Comparison of ENCODE assay signal across 7 mouse cellular contexts in the genomic region with DNA sequence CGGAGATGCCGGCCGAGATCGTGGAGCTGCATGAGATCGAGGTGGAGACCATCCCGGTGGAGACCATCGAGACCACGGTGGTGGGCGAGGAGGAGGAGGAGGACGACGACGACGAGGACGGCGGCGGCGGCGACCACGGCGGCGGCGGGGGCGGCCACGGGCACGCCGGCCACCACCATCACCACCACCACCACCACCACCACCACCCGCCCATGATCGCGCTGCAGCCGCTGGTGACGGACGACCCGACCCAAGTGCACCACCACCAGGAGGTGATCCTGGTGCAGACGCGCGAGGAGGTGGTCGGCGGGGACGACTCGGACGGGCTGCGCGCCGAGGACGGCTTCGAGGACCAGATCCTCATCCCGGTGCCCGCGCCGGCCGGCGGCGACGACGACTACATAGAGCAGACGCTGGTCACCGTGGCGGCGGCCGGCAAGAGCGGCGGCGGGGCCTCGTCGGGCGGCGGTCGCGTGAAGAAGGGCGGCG. TPM values are rescaled to one million over a fixed set of nuclear protein-coding genes. Genes with fewer than 3 reads are reported as not detected.
DNase-seq lines count a peak whose midpoint lies in the region; ATAC-seq and TF ChIP-seq lines count a peak whose summit lies in the region.

No protein-coding gene starts in this region.

- no peaks in the 10 kb centered on the region for H3K9me3 ChIP-seq in intestine, embryonic 16.5 days (ENCODE audit: control insufficient read depth, low read length)
- H3K9me3 ChIP-seq in neural tube, embryonic 13.5 days = no peaks in the 10 kb centered on the region

- H3K27me3 ChIP-seq in intestine, embryonic 16.5 days (replicated peaks; ENCODE audit: control insufficient read depth, insufficient read depth, low read length) = no peaks in the 10 kb centered on the region
- no peaks in the 10 kb centered on the region for H3K27me3 ChIP-seq in neural tube, embryonic 13.5 days
- H3K27me3 ChIP-seq in thymus, adult 2 months (ENCODE audit: control insufficient read depth, insufficient read depth, low read length) = no peaks in the 10 kb centered on the region

- H3K4me1 ChIP-seq in brown adipose tissue, adult 24 weeks (ENCODE audit: control insufficient read depth, insufficient read depth, insufficient read length, low read length) = 0 out of 2 replicates have a peak, but pooled peaks cover 2% of the 10 kb centered on the region
- peaks cover 19% of the 10 kb centered on the region for H3K4me1 ChIP-seq in intestine, embryonic 16.5 days (ENCODE audit: control insufficient read depth, insufficient read depth, low read length)
- peaks cover 48% of the 10 kb centered on the region for H3K4me1 ChIP-seq in neural tube, embryonic 13.5 days (replicated peaks)
- H3K4me1 ChIP-seq in thymus, adult 2 months (replicated peaks; ENCODE audit: control insufficient read depth, insufficient read depth, low read length) = 0 out of 2 replicates have a peak, but pooled peaks cover 2% of the 10 kb centered on the region

- peak overlapping the region; percentile 87 for H3K27ac ChIP-seq in brown adipose tissue, adult 24 weeks (replicated peaks; ENCODE audit: low read depth, low read length)
- H3K27ac ChIP-seq in intestine, embryonic 16.5 days (ENCODE audit: low read length) = peak overlapping the region; percentile 98
- peak overlapping the region; percentile 98 for H3K27ac ChIP-seq in neural tube, embryonic 13.5 days (replicated peaks)
- H3K27ac ChIP-seq in thymus, adult 2 months (ENCODE audit: control insufficient read depth, insufficient read depth, low read length) = peak overlapping the region; percentile 76

- DNase-seq in NIH3T3 (ENCODE audit: low read depth) (peak; percentile 17), liver (peak; percentile 33)
- peak; percentile 20 for DNase-seq in gastrocnemius, adult 18-20 months (ENCODE audit: low spot score)
- peak; percentile 43 for DNase-seq in thymus, adult 2 months

- no peak for ATAC-seq in intestine, embryonic 16.5 days
- peak; percentile 17 for ATAC-seq in neural tube, embryonic 13.5 days (ENCODE audit: low read depth)

- under 1% methylated on average over 69 of the region's 71 CpGs for WGBS in intestine, embryonic 16.5 days
- WGBS in neural tube, embryonic 13.5 days = 0% methylated on average over 43 of the region's 71 CpGs
- under 1% methylated on average over 70 of the region's 71 CpGs for WGBS in thymus, adult 2 months

- H3K4me3 ChIP-seq in brown adipose tissue, adult 24 weeks (ENCODE audit: insufficient read depth, low read depth, low read length) = peak overlapping the region; percentile 98
- H3K4me3 ChIP-seq in intestine, embryonic 16.5 days (ENCODE audit: low read length) = peak overlapping the region; percentile 99
- peak overlapping the region; percentile 100 for H3K4me3 ChIP-seq in neural tube, embryonic 13.5 days
- H3K4me3 ChIP-seq in thymus, adult 2 months (ENCODE audit: control insufficient read depth, insufficient read depth, low read length) = peak overlapping the region; percentile 91

- H3K4me2 ChIP-seq in intestine, embryonic 16.5 days (ENCODE audit: low read depth, low read length) = peak overlapping the region; percentile 42
- peak overlapping the region; percentile 89 for H3K4me2 ChIP-seq in neural tube, embryonic 13.5 days

- TF ChIP-seq POLR2A in thymus, adult 2 months (IDR thresholded peaks at IDR 0.05; ENCODE audit: control insufficient read depth, extremely low read depth, insufficient read depth, low read length, poor library complexity) = no peak

- peak overlapping the region; percentile 97 for H3K9ac ChIP-seq in intestine, embryonic 16.5 days (ENCODE audit: low read depth, low read length)
- H3K9ac ChIP-seq in neural tube, embryonic 13.5 days = peak overlapping the region; percentile 97

- H3K36me3 ChIP-seq in intestine, embryonic 16.5 days (ENCODE audit: control insufficient read depth, insufficient read depth, low read length) = no peaks in the 10 kb centered on the region
- H3K36me3 ChIP-seq in neural tube, embryonic 13.5 days = no peaks in the 10 kb centered on the region
- no peaks in the 10 kb centered on the region for H3K36me3 ChIP-seq in thymus, adult 2 months (ENCODE audit: control insufficient read depth, insufficient read depth, low read length)

- TF ChIP-seq CTCF in thymus, adult 2 months (IDR thresholded peaks at IDR 0.05; ENCODE audit: borderline replicate concordance, control insufficient read depth, extremely low read depth, insufficient read depth, low read length, poor library complexity) = no peak

RNA-seq across cellular contexts. Expression of gene Yy1, which starts 0.7 kb away (rescaled TPM):
- 27.6 and 29.0 TPM in 2 replicates for polyA plus RNA-seq in brown adipose tissue, adult 24 weeks (2012; ENCODE audit: insufficient read depth, insufficient read length, missing spikeins)
- total RNA-seq in gastrocnemius, adult 18-20 months (2021) = 10 to 100 TPM; 30.3 to 39.0 TPM
- 10.0 and 11.4 TPM in 2 replicates for polyA plus RNA-seq in intestine, embryonic 16.5 days (2015; fragmentation: Nextera tagmentation; extraction: Ambion mirVana)
- 13.5 and 14.2 TPM in 2 replicates for polyA plus RNA-seq in neural tube, embryonic 13.5 days (2015; fragmentation: Nextera tagmentation; extraction: Ambion mirVana)
- 37.8 and 48.3 TPM in 2 replicates for polyA plus RNA-seq in thymus, adult 2 months (2012; rRNA removed)

RNA-seq across cellular contexts. Expression of gene Slc25a29, which starts 42.2 kb away (rescaled TPM):
- 1.2 and 1.8 TPM in 2 replicates for polyA plus RNA-seq in brown adipose tissue, adult 24 weeks (2012; ENCODE audit: insufficient read depth, insufficient read length, missing spikeins)
- 1 to 10 TPM; 9.3 to 9.4 TPM for total RNA-seq in gastrocnemius, adult 18-20 months (2021)
- 4.6 and 5.8 TPM in 2 replicates for polyA plus RNA-seq in intestine, embryonic 16.5 days (2015; fragmentation: Nextera tagmentation; extraction: Ambion mirVana)
- 16.5 and 18.4 TPM in 2 replicates for polyA plus RNA-seq in neural tube, embryonic 13.5 days (2015; fragmentation: Nextera tagmentation; extraction: Ambion mirVana)
- polyA plus RNA-seq in thymus, adult 2 months (2012; rRNA removed) = 20.4 and 24.4 TPM in 2 replicates

RNA-seq across cellular contexts. Expression of gene Slc25a47, which starts 42.3 kb away (rescaled TPM):
- polyA plus RNA-seq in brown adipose tissue, adult 24 weeks (2012; ENCODE audit: insufficient read depth, insufficient read length, missing spikeins) = 3.3 and 5.6 TPM in 2 replicates
- 1 to 10 TPM; 4.8 to 6.1 TPM for total RNA-seq in gastrocnemius, adult 18-20 months (2021)
- polyA plus RNA-seq in intestine, embryonic 16.5 days (2015; fragmentation: Nextera tagmentation; extraction: Ambion mirVana) = 9.1 and 9.2 TPM in 2 replicates
- polyA plus RNA-seq in neural tube, embryonic 13.5 days (2015; fragmentation: Nextera tagmentation; extraction: Ambion mirVana) = 12.1 and 12.3 TPM in 2 replicates
- polyA plus RNA-seq in thymus, adult 2 months (2012; rRNA removed) = 26.1 and 28.2 TPM in 2 replicates
